Mouse (Mus musculus): Measurements from ENCODE around the gene Gls.

- TF ChIP-seq CHD2 (IDR thresholded peaks at IDR 0.05; ENCODE audit: low read depth, low read length) (no peak), ZNF384 (IDR thresholded peaks at IDR 0.05; ENCODE audit: low read depth, low read length) (no peak), MAFK (IDR thresholded peaks at IDR 0.05; ENCODE audit: insufficient read depth, low read depth, low read length) (no peak)
Measured at GRCm38 (mm10) chr1:52140534-52140933, 92.5 kb downstream of the Gls start.
